Mouse (Mus musculus) C2C12 (cell line): Measurements from ENCODE around the gene Riiad1. TPM values are rescaled to one million over a fixed set of nuclear protein-coding genes. Genes with fewer than 3 reads are reported as not detected.

Source experiments
- H3K27me3 ChIP-seq: one replicate; pipeline ENCODE4 v1.6.1; 2011; ENCODE audit not compliant: control insufficient read depth, insufficient read depth, insufficient read length
- H3K36me3 ChIP-seq: one replicate; pipeline ENCODE4 v1.6.1; 2011; ENCODE audit not compliant: control insufficient read depth, insufficient read depth
- H3K4me3 ChIP-seq: one replicate; pipeline ENCODE4 v1.5.1; 2011; ENCODE audit warnings: mild to moderate bottlenecking, control low read depth; ENCODE audit not compliant: poor library complexity, insufficient read depth, severe bottlenecking
- H3K79me2 ChIP-seq: one replicate; pipeline ENCODE4 v1.6.1; 2011; ENCODE audit not compliant: control insufficient read depth, insufficient read depth
- H3K79me3 ChIP-seq: one replicate; pipeline ENCODE4 v1.6.1; 2011; ENCODE audit warnings: low read depth, control low read depth
- H3ac ChIP-seq: one replicate; pipeline ENCODE3; 2011; ENCODE audit warnings: low read depth; ENCODE audit not compliant: control insufficient read depth, insufficient read length
- CEBPB ChIP-seq: IDR thresholded peaks from one replicate; pipeline ENCODE4 v1.6.1; 2011; ENCODE audit warnings: low read depth, mild to moderate bottlenecking, control low read depth, moderate library complexity
- CTCF ChIP-seq: IDR thresholded peaks from one replicate; pipeline ENCODE4 v1.5.1; 2011; ENCODE audit not compliant: control insufficient read depth, insufficient read depth, insufficient read length
- FOSL1 ChIP-seq: IDR thresholded peaks from one replicate; pipeline ENCODE4 v1.8.0; 2011; ENCODE audit warnings: mild to moderate bottlenecking, low read length; ENCODE audit not compliant: poor library complexity, insufficient read depth, severe bottlenecking
- MAX ChIP-seq: IDR thresholded peaks from one replicate; pipeline ENCODE4 v1.6.1; 2011; ENCODE audit warnings: mild to moderate bottlenecking, control low read depth
- MYOD1 ChIP-seq: IDR thresholded peaks from one replicate; pipeline ENCODE4 v1.6.1; 2011; ENCODE audit warnings: low read depth; ENCODE audit not compliant: control insufficient read depth, insufficient read length
- MYOG ChIP-seq: IDR thresholded peaks from one replicate; pipeline ENCODE4 v1.6.1; 2011; ENCODE audit not compliant: control insufficient read depth, insufficient read length; ENCODE audit errors: extremely low read depth
- USF1 ChIP-seq: IDR thresholded peaks from one replicate; pipeline ENCODE4 v1.6.1; 2011; ENCODE audit warnings: low read depth, mild to moderate bottlenecking, control low read depth, moderate library complexity
- polyA plus RNA-seq: library from polyadenylated mRNA; unstranded; fragments of >200 nt; fragmentation: generic; extraction: Trizol; gene quantifications from one replicate; pipeline ENCODE4 v1.2.1, GENCODE M21; 2012; ENCODE audit warnings: missing spikeins

Gene Riiad1
- polyA plus RNA-seq, 1 experiment, result 0.27 TPM

- Histone ChIP-seq H3K36me3 (no peaks in the 10 kb centered on the region), H3K27me3 (no peaks in the 10 kb centered on the region), H3K4me3 (no peak overlapping the region), H3K79me2 (no peaks in the 10 kb centered on the region), H3K79me3 (no peaks in the 10 kb centered on the region), H3ac (no peak overlapping the region)
- TF ChIP-seq MYOD1 (no peak), FOSL1 (no peak), USF1 (no peak), CTCF (no peak), MAX (no peak), MYOG (no peak), CEBPB (no peak)
Measured at GRCm38 (mm10) chr3:94436420-94436819, 43.7 kb downstream of the Riiad1 start.

- H3K79me2 ChIP-seq, result no peaks in the 10 kb centered on the region
- no peak overlapping the region for H3K4me3 ChIP-seq
- no peaks in the 10 kb centered on the region for H3K79me3 ChIP-seq
- no peaks in the 10 kb centered on the region for H3K36me3 ChIP-seq
- H3ac ChIP-seq, result no peak overlapping the region
- TF ChIP-seq MAX (no peak), CTCF (no peak), USF1 (no peak), CEBPB (no peak), MYOD1 (no peak), MYOG (no peak), FOSL1 (no peak)
- no peaks in the 10 kb centered on the region for H3K27me3 ChIP-seq
Measured at GRCm38 (mm10) chr3:94434305-94434704, 45.8 kb downstream of the Riiad1 start.

GRCm38 (mm10) chr3:94430980-94431379 is 49.2 kb downstream of the Riiad1 start:
- H3K36me3 ChIP-seq, result no peaks in the 10 kb centered on the region
- TF ChIP-seq MYOG (no peak), FOSL1 (no peak), MAX (no peak), MYOD1 (no peak), USF1 (no peak), CEBPB (no peak), CTCF (no peak)
- no peaks in the 10 kb centered on the region for H3K27me3 ChIP-seq
- H3K79me3 ChIP-seq, result no peaks in the 10 kb centered on the region
- no peaks in the 10 kb centered on the region for H3K79me2 ChIP-seq
- H3K4me3 ChIP-seq, result no peak overlapping the region
- no peak overlapping the region for H3ac ChIP-seq

Other genes with a start within 250 kb of the Riiad1 start
- gene Gm4778, start 216.3 kb downstream of the Riiad1 start, polyA plus RNA-seq, result 0.07 TPM
- gene Them4, start 170.3 kb downstream of the Riiad1 start, polyA plus RNA-seq, result 2.1 TPM
- not detected for gene Them5, start 138.2 kb downstream of the Riiad1 start, polyA plus RNA-seq
- not detected for gene C2cd4d, start 117.9 kb downstream of the Riiad1 start, polyA plus RNA-seq
- 0.05 TPM for gene Rorc, start 107.5 kb downstream of the Riiad1 start, polyA plus RNA-seq
- gene Lingo4, start 81.8 kb downstream of the Riiad1 start, polyA plus RNA-seq, result 0.01 TPM
- gene Tdrkh, start 67.1 kb downstream of the Riiad1 start, polyA plus RNA-seq, result 7.5 TPM
- gene Mrpl9, start 37.0 kb downstream of the Riiad1 start, polyA plus RNA-seq, result 81.6 TPM
- 0.08 TPM for gene Oaz3, start 36.4 kb downstream of the Riiad1 start, polyA plus RNA-seq
- gene Celf3, start 2.0 kb downstream of the Riiad1 start, polyA plus RNA-seq, result 0.07 TPM
- 14.9 TPM for gene Snx27, start 102.4 kb upstream of the Riiad1 start, polyA plus RNA-seq
- gene Gm10972, start 162.8 kb upstream of the Riiad1 start, polyA plus RNA-seq, result not detected
- 2.8 TPM for gene Tuft1, start 178.5 kb upstream of the Riiad1 start, polyA plus RNA-seq
- not detected for gene Selenbp2, start 213.2 kb upstream of the Riiad1 start, polyA plus RNA-seq